Mouse (Mus musculus) midbrain, embryonic 11.5 days (tissue): ENCODE data around the gene Gtf2i. TPM values are rescaled to one million over a fixed set of nuclear protein-coding genes. Genes with fewer than 3 reads are reported as not detected.

ENCODE experiments used
- ATAC-seq: fragments of 200-750 bp; cut with Nextera tagmentation; 2 replicates; pipeline ENCODE4 v1.8.0; 2017; ENCODE audit warnings: moderate TSS enrichment, moderate library complexity; ENCODE audit not compliant: low FRiP score
- DNase-seq: peaks from one replicate; pipeline ENCODE4 v3.0.0; 2015; ENCODE audit warnings: low spot score; ENCODE audit errors: missing footprints
- H3K27ac ChIP-seq: fragments of 300-500 bp; sonication (generic); 2 replicates; pipeline ENCODE4 v1.5.1; 2014; ENCODE audit warnings: low read depth, low read length
- H3K27me3 ChIP-seq: fragments of 300-500 bp; sonication (generic); 2 replicates; pipeline ENCODE4 v1.6.1; 2014; ENCODE audit warnings: mild to moderate bottlenecking, low read length, moderate library complexity, mixed read lengths; ENCODE audit not compliant: control insufficient read depth, insufficient read depth
- H3K36me3 ChIP-seq: fragments of 300-500 bp; sonication (generic); 2 replicates; pipeline ENCODE4 v1.6.1; 2014; ENCODE audit warnings: mild to moderate bottlenecking, low read length, moderate library complexity, mixed read lengths; ENCODE audit not compliant: control insufficient read depth, insufficient read depth
- H3K4me1 ChIP-seq: fragments of 300-500 bp; sonication (generic); 2 replicates; pipeline ENCODE4 v1.6.1; 2014; ENCODE audit warnings: low read length; ENCODE audit not compliant: control insufficient read depth, insufficient read depth
- H3K4me2 ChIP-seq: fragments of 300-500 bp; sonication (generic); 2 replicates; pipeline ENCODE4 v1.6.1; 2014; ENCODE audit warnings: mild to moderate bottlenecking, moderate library complexity
- H3K4me3 ChIP-seq: fragments of 300-500 bp; sonication (generic); 2 replicates; pipeline ENCODE4 v1.5.1; 2014; ENCODE audit warnings: low read depth, low read length
- H3K9ac ChIP-seq: fragments of 300-500 bp; sonication (generic); 2 replicates; pipeline ENCODE4 v1.6.1; 2014; ENCODE audit warnings: low read length
- H3K9me3 ChIP-seq: fragments of 300-500 bp; sonication (generic); 2 replicates; pipeline ENCODE4 v1.6.1; 2016; ENCODE audit warnings: low read length; ENCODE audit not compliant: control insufficient read depth
- WGBS: fragments of 180-500 bp; shearing (Covaris S2); extraction: QIAGEN DNeasy Blood & Tissue Kit; methylation state at CpG from one replicate; pipeline ENCODE4 v1.1.7; 2014; 5-methylcytosine and 5-hydroxymethylcytosine counted together
- polyA plus RNA-seq: library from polyadenylated mRNA; unstranded; fragments of >200 nt; fragmentation: Nextera tagmentation; extraction: Ambion mirVana; gene quantifications from 2 replicates; pipeline ENCODE4 v1.2.1, GENCODE M21; 2014

Gene Gtf2i
- polyA plus RNA-seq, 1 experiment from 2014 or later, result 190 TPM

DNA sequence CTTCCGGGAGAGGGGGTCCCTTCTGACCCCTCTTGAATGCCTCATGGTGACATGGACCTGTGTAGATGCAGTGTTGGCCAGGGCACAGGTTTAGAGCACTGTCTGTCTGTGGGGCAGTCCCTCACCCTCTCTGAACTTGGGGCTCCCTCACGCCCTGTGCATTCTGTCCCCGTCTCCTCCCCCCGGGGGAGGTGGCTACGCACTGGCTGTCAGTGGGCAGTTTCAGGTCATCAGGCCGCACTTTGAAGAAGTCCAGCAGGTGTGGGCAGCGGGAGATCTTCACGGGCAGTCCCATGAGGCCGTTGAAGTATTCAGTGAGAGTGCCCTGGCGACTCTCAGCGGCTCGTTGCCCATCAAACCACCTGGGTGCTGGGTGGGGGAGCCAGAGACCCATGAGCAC lies 87.6 kb downstream of the Gtf2i start:
- no peak overlapping the region for H3K4me3 ChIP-seq
- H3K36me3 ChIP-seq, result no peaks in the 10 kb centered on the region
- H3K27me3 ChIP-seq, result no peaks in the 10 kb centered on the region; the same call in 1 of the 2 replicates
- peaks cover 4% of the 10 kb centered on the region; the same call in 1 of the 2 replicates for H3K4me1 ChIP-seq
- ATAC-seq (no peak), DNase-seq (no peak)
- H3K9ac ChIP-seq, result no peak overlapping the region
- H3K27ac ChIP-seq, result no peak overlapping the region
- no peak overlapping the region for H3K4me2 ChIP-seq
- no peaks in the 10 kb centered on the region for H3K9me3 ChIP-seq
- 71% methylated on average over 12 of the region's 12 CpGs for WGBS

- Histone ChIP-seq H3K27me3 (no peaks in the 10 kb centered on the region; the same call in 1 of the 2 replicates), H3K9ac (no peak overlapping the region), H3K9me3 (no peaks in the 10 kb centered on the region), H3K27ac (no peak overlapping the region), H3K4me2 (no peak overlapping the region), H3K4me1 (peaks cover 4% of the 10 kb centered on the region; the same call in 1 of the 2 replicates), H3K36me3 (no peaks in the 10 kb centered on the region), H3K4me3 (no peak overlapping the region)
- ATAC-seq, result no peak
- no peak for DNase-seq
- 83% methylated on average over 30 of the region's 30 CpGs for WGBS
Observed at GRCm38 (mm10) chr5:134225110-134225901, 89.3 kb downstream of the Gtf2i start.

GRCm38 (mm10) chr5:134221708-134222150 lies 92.8 kb downstream of the Gtf2i start:
- no peaks in the 10 kb centered on the region; the same call in 1 of the 2 replicates for H3K27me3 ChIP-seq
- peak; percentile 91 for DNase-seq
- peaks cover 4% of the 10 kb centered on the region; the same call in 1 of the 2 replicates for H3K4me1 ChIP-seq
- WGBS, result 2% methylated on average over 36 of the region's 36 CpGs
- ATAC-seq, result no peak
- peak overlapping the region; percentile 37 for H3K9ac ChIP-seq
- H3K4me2 ChIP-seq, result peak overlapping the region; percentile 45
- H3K36me3 ChIP-seq, result no peaks in the 10 kb centered on the region
- H3K27ac ChIP-seq, result no peak overlapping the region
- no peaks in the 10 kb centered on the region for H3K9me3 ChIP-seq
- peak overlapping the region; percentile 18 for H3K4me3 ChIP-seq

GRCm38 (mm10) chr5:134221278-134221677 lies 93.3 kb downstream of the Gtf2i start:
- Histone ChIP-seq H3K27me3 (no peaks in the 10 kb centered on the region; the same call in 1 of the 2 replicates), H3K9ac (no peak overlapping the region), H3K4me3 (no peak overlapping the region), H3K27ac (no peak overlapping the region), H3K4me1 (peaks cover 4% of the 10 kb centered on the region; the same call in 1 of the 2 replicates), H3K9me3 (no peaks in the 10 kb centered on the region), H3K4me2 (peak overlapping the region; percentile 45), H3K36me3 (no peaks in the 10 kb centered on the region)
- ATAC-seq, result no peak
- DNase-seq, result no peak
- WGBS, result 41% methylated on average over 4 of the region's 4 CpGs

DNA sequence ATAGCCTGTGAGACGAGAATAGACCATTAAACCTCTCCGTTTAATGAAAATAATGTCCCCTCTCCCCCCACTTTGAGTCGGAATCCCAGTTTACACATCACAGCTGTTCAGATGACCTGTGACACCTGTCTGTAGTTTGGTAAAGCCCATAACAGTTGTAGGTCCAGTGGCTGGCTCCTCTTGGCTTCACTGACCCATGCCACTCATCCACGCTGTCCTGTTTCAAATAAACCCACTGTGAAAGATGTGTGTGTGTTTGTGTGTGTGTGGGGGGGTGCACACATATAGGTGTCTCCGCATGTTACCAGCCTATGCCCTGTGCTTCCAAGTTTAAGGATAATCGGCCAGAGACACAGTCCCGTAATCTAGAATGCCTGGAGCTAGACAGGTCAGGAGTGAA lies 96.7 kb downstream of the Gtf2i start:
- 92% methylated on average over 7 of the region's 7 CpGs for WGBS
- no peak for ATAC-seq
- no peak overlapping the region for H3K4me2 ChIP-seq

GRCm38 (mm10) chr5:134214021-134214806 lies 100.3 kb downstream of the Gtf2i start:
- DNase-seq, result peak; percentile 69
- H3K4me3 ChIP-seq, result no peak overlapping the region
- H3K27ac ChIP-seq, result no peak overlapping the region
- no peaks in the 10 kb centered on the region for H3K36me3 ChIP-seq
- no peaks in the 10 kb centered on the region for H3K4me1 ChIP-seq
- WGBS, result 79% methylated on average over 12 of the region's 12 CpGs
- H3K9ac ChIP-seq, result no peak overlapping the region
- H3K27me3 ChIP-seq, result no peaks in the 10 kb centered on the region
- ATAC-seq, result no peak
- no peak overlapping the region for H3K4me2 ChIP-seq
- no peaks in the 10 kb centered on the region for H3K9me3 ChIP-seq

More for the DNA sequence above, 96.7 kb downstream of the Gtf2i start:
- no peaks in the 10 kb centered on the region for H3K9me3 ChIP-seq
- peaks cover 4% of the 10 kb centered on the region; the same call in 1 of the 2 replicates for H3K4me1 ChIP-seq
- H3K4me3 ChIP-seq, result no peak overlapping the region
- no peak for DNase-seq
- H3K27ac ChIP-seq, result no peak overlapping the region
- H3K9ac ChIP-seq, result no peak overlapping the region
- no peaks in the 10 kb centered on the region for H3K36me3 ChIP-seq
- no peaks in the 10 kb centered on the region; the same call in 1 of the 2 replicates for H3K27me3 ChIP-seq

DNA sequence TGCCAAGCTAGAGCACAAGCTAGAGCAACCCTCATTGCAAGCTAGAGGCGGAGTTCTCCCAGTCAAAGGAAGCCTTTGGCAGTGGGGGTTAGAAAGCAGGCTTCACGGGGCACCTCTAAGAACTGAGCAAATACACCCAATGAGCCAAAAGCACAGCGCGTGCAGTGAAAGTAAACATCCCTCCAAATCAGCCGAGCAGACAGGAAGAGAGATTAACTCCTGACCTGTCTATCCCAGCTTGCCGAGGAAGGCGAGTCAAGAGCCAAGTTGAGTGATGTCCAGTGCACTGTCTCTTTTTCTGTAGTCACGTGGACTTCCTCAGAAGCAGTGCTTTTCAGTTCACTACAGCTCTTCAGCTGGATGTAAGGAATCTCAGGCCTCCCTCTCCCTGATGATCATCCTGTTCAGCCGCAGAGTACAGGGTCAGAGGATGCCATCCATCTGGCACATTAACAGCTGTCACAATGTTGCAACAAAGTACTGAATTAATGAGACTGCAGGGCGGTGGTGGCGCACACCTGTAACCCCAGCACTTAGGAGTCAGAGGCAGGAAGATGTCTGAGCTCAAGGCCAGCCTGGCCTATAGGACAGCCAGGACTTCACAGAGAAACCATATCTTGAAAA lies 104.5 kb downstream of the Gtf2i start:
- Histone ChIP-seq H3K36me3 (no peaks in the 10 kb centered on the region), H3K4me2 (no peak overlapping the region), H3K27ac (no peak overlapping the region), H3K9me3 (no peaks in the 10 kb centered on the region), H3K4me1 (no peaks in the 10 kb centered on the region), H3K4me3 (no peak overlapping the region), H3K27me3 (no peaks in the 10 kb centered on the region), H3K9ac (no peak overlapping the region)
- DNase-seq (no peak), ATAC-seq (no peak)
- 70% methylated on average over 11 of the region's 11 CpGs for WGBS

DNA sequence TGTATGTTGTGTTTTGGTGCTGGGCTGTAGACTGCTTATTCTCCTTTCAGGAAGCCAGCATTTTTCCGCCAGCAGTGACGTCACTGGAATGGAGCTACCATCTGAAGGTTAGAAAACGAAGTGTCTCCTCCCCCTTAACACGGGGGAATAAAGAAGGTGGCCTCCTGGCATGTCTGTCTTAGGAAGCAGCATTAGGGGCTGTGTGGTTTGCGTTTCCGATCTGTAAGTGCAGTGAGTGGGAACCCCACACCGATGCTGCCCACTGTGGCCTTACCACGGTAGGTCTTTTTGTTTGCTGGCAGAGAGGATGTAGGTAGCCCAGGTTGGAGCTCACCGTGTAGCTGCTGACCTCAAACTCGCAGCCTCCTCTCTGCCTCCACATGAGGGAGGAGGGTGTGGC lies 107.8 kb downstream of the Gtf2i start:
- DNase-seq (no peak), ATAC-seq (no peak)
- no peaks in the 10 kb centered on the region for H3K27me3 ChIP-seq
- no peaks in the 10 kb centered on the region for H3K4me1 ChIP-seq
- no peak overlapping the region for H3K4me3 ChIP-seq
- 0 out of 2 replicates have a peak, but pooled peaks cover 2% of the 10 kb centered on the region for H3K36me3 ChIP-seq
- H3K27ac ChIP-seq, result no peak overlapping the region
- no peaks in the 10 kb centered on the region for H3K9me3 ChIP-seq
- no peak overlapping the region for H3K4me2 ChIP-seq
- H3K9ac ChIP-seq, result no peak overlapping the region
- 81% methylated on average over 10 of the region's 10 CpGs for WGBS
